Mouse (Mus musculus): ENCODE measurements around the gene Myh3. TPM values are rescaled to one million over a fixed set of nuclear protein-coding genes. Genes with fewer than 3 reads are reported as not detected.

Myh3 gene
- total RNA-seq, 2 experiments from 2014 or later, result 33.8 to 49.2 TPM

GRCm38 (mm10) chr11:67133526-67133925 is 55.4 kb downstream of the Myh3 start:
- DNase-seq, result no peak
- intact Hi-C loops (cut with DNase I; ENCODE audit: low total_unique reads), result no loop called here

GRCm38 (mm10) chr11:67134654-67135053 is 56.6 kb downstream of the Myh3 start:
- intact Hi-C loops (cut with DNase I; ENCODE audit: low total_unique reads), result no loop called here
- DNase-seq, result no peak

GRCm38 (mm10) chr11:67135532-67135931 is 57.4 kb downstream of the Myh3 start:
- intact Hi-C loops (cut with DNase I; ENCODE audit: low total_unique reads), result no loop called here
- DNase-seq, result no peak

DNA sequence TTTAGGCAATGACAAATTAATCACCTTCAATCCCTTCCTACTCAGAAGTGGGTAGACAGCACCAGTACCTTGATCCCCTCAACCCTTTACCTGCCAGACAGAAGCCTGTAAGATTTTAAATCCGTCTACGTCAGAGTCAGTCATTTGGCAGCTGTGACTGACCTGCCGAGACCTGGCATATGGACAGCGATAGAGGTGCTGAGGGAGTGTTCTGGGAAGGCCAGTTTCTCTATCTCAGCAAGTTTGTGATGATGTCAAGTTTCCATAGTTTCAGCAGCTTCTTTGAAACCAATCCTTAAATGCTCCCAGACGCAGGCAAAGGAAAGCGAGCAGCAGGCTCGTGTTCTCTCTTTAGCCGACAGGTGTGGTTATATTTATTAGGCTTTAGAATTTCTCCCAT is 61.5 kb downstream of the Myh3 start:
- intact Hi-C loops (cut with DNase I; ENCODE audit: low total_unique reads), result no loop called here
- peak; percentile 30 for DNase-seq

GRCm38 (mm10) chr11:67140175-67140574 is 62.1 kb downstream of the Myh3 start:
- no peak for DNase-seq
- intact Hi-C loops (cut with DNase I; ENCODE audit: low total_unique reads), result no loop called here

DNA sequence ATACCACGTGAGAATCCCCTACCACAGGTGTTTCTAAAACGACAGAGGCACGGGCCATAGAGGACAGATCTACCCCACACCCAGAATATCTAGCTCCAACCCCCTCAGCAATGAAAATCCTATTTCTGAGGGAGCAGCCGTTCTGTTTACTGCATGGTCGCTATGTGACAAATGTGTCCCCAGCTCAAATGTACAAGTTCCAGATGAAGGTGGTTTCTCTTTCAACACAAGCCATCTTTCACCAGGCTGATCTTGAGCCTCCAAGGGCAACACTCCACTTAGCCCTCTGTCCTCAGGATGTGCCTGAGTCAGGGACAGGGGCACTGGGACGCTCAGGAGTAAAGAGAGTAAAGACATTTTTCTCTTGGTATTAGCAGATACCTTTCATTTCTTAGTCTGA is 62.9 kb downstream of the Myh3 start:
- DNase-seq, result peak; percentile 15
- intact Hi-C loops (cut with DNase I; ENCODE audit: low total_unique reads), result no loop called here

GRCm38 (mm10) chr11:67142047-67142446 is 63.9 kb downstream of the Myh3 start:
- intact Hi-C loops (cut with DNase I; ENCODE audit: low total_unique reads), result no loop called here
- DNase-seq, result peak; percentile 28

DNA sequence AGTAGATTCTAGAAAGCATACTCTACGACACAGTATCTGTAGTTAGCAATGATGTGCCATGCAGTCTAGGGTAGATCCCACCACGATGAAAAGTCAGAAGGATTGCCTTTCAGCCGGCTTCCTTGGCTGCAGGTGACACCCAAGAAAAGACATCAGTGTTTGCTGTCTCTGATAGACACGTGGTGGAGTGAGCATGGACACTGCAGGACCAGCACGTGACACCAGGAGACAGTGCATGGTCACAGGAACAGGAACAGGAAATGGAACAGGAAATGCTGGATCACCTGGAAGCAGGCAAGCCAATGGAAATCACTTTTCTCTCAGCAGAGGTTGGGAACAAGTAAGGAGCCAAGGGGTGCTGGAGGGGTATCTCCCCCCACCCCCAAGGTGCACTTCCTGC is 65.0 kb downstream of the Myh3 start:
- intact Hi-C loops (cut with DNase I; ENCODE audit: low total_unique reads), result no loop called here

GRCm38 (mm10) chr11:67143863-67144498 is 65.9 kb downstream of the Myh3 start:
- intact Hi-C loops (cut with DNase I; ENCODE audit: low total_unique reads), result no loop called here
- DNase-seq, result no peak

More for the DNA sequence above, 65.0 kb downstream of the Myh3 start:
- no peak for DNase-seq

DNA sequence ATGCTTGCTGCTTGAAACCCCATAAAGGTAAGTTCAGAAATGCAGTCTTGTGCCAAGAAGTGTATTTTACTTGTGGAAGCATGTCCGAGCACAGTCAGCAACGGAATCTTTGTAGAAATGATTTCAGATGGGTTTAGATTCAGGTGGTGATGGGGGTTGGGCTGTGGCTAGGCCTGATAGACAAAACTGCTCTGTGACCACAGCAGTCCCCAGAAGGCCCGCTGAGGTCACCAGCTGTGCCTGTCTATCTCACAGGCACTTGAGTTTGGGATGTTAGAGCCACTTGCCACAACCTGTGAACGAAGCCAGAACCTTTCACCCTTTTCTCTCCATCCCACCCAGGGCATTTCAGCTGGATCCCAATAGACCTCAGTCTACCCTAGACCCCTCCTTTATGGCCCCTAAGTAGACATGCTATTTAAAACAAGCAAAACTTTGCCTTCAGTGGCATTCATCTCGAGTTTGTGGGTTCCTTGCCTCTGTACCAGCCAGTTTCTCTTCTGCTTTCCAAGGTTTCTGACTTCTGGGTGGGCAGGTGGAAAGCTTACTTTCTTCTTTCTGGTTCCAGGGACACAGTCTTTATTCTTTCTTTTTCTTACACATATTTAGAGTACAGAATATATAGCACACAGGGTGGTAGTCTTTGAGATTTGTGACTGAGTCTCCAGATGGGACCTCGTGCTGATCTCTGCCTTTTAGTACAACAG is 66.6 kb downstream of the Myh3 start:
- intact Hi-C loops (cut with DNase I; ENCODE audit: low total_unique reads), result no loop called here
- peak; percentile 62 for DNase-seq

DNA sequence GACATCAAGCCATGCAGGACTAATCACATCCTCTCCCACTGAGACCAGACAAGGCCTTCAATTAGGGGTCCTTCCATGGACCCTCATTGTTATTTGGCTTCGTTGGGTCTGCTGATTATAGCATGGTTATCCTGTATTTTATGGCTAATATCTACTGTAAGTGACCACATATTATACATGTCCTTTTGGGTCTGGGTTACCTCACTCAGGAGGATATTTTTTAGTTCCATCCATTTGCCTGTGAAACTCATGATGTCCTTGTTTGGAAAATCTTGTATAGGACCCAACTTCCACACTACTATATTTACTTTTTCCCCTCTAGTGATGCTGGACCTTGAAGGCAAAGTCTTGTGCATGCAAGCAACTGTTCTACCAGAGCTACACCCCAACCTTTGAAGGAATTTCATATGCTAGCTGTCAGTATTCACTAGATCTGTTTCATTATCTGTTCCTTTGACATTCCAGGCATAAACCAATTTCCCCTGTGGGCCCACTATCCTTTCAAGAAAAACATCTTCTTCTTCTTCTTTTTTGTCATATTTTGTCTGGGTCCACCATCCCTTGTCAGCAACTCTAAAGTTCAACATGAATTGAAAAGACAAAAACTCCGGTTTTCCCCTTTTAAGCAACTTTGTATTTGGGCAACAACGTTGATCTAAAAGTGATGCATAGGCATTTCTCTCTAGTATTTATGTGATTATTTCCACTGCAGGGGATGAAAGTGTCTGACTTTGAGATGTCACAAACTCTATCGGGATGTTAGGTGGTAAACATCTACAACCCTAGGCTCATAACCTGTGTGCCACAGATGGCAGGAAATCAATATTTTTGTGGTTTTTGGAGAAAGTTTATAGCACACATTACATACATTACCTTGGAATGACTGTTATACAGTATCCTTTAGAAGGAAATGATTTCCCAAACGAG is 67.6 kb downstream of the Myh3 start:
- intact Hi-C loops (cut with DNase I; ENCODE audit: low total_unique reads), result no loop called here
- DNase-seq, result no peak

DNA sequence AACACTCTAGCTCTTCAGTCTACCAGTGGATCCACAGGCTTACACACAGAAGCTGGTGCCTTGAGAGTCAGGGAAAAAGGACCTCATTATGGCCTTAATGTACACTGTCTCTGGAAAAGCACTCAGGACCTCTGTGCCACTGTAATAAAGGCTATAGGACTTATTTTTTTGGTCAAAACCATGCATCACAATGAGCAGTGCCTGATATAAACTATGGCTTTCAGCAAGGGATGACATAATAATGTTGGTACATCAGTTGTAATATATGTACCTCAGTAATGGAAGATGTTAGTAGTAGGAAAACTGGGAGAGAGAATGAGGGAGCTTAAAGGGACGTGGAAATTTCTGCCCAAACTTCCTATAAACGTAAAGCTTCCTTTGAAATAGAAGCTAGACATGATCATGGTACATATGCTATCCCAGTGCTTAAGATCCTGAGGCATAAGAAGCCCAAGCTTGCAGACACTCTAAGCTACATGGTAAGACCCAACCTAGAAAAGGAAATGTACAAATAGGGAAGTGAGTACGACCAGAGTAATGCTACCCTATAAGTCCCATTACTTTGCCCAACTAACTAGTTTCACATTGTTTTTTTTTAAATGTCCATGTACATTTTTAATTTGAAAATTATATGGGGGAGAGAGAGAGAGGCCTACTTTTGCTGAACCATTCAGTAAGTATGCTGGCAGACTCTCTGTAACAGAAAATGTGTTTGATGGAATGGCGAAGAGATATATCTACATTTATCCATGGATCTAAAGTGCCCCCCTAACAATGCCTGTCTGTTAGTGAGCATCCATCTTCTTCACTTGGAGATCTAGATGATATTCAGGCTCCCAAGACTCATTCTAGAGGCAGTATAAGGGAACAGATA is 68.5 kb downstream of the Myh3 start:
- intact Hi-C loops (cut with DNase I; ENCODE audit: low total_unique reads), result no loop called here
- DNase-seq, result no peak

DNA sequence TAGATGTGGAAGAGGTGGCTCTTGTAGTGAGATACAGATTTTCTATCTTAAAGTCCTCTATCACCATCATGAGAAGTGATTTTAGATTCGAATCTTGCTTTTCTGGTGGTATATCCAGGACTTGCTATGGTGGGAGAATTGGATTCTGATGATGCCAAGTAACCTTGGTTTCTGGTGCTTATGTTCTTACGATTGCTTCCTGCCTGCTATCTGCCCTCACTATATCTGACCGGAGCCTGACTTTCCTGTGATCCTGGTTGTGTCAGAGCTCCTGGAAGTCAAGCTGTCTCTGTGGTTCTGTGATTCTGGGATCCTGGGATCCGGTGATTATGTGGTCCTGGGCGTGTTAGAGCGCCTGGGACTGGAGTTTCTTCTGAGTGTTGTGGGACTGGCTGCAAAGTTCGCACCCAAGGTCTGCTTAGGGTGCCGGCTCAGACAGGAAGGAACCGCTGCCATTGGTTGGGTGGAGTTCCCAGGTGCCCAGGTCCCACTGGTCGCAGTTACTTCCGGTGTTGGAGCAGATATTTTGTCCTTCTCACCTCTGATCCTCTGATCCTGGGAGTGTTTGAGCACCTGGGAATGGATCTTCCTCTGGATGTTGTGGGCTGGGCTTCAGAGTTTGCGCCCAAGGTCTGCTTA is 69.3 kb downstream of the Myh3 start:
- DNase-seq, result no peak
- intact Hi-C loops (cut with DNase I; ENCODE audit: low total_unique reads), result no loop called here

GRCm38 (mm10) chr11:67148286-67149012 is 70.3 kb downstream of the Myh3 start:
- intact Hi-C loops (cut with DNase I; ENCODE audit: low total_unique reads), result no loop called here
- no peak for DNase-seq

- intact Hi-C loops (cut with DNase I; ENCODE audit: low total_unique reads), result no loop called here
- DNase-seq, result no peak
Observed at GRCm38 (mm10) chr11:67150237-67150636, 72.1 kb downstream of the Myh3 start.

GRCm38 (mm10) chr11:67151159-67151558 is 73.1 kb downstream of the Myh3 start:
- intact Hi-C loops (cut with DNase I; ENCODE audit: low total_unique reads), result no loop called here
- DNase-seq, result no peak

Data from gastrocnemius, postnatal 14 days (tissue).